Mouse (Mus musculus) liver (tissue): ENCODE data around the gene Olfr1426.
"Not testable (repeated sequence)": the region's sequence is repeated elsewhere in the genome, so short reads cannot be mapped to it uniquely, and the experiment has no call there.

Experiments used
- DNase-seq: peaks from one replicate; pipeline ENCODE4 v3.0.0-alpha.2; 2020; ENCODE audit warnings: mixed read lengths

Gene Olfr1426

GRCm38 (mm10) chr19:12091913-12092312 lies at the start of gene Olfr1426:
TSS of gene Olfr1426 (minus strand) at chr19:12092013.
- no peak for DNase-seq

GRCm38 (mm10) chr19:12134289-12134688 lies 42.5 kb upstream of the Olfr1426 start:
- DNase-seq = no peak

GRCm38 (mm10) chr19:12123103-12123502 lies 31.3 kb upstream of the Olfr1426 start, which contains the start of gene Olfr76:
TSS of gene Olfr76 (minus strand) at chr19:12123203.
- no peak for DNase-seq

- DNase-seq = no peak
These were observed 24.7 kb upstream of the Olfr1426 start for GRCm38 (mm10) chr19:12116464-12116863.

GRCm38 (mm10) chr19:12115797-12116196 lies 24.0 kb upstream of the Olfr1426 start, which contains the start of gene Olfr1428:
TSS of gene Olfr1428 (minus strand) at chr19:12115897.
- no peak for DNase-seq

GRCm38 (mm10) chr19:12113807-12114206 lies 22.0 kb upstream of the Olfr1426 start:
- no peak for DNase-seq

- DNase-seq = no peak
These were observed 12.7 kb upstream of the Olfr1426 start for GRCm38 (mm10) chr19:12104541-12104940.

GRCm38 (mm10) chr19:12103234-12103633 lies 11.4 kb upstream of the Olfr1426 start, which contains the start of gene Olfr1427:
TSS of gene Olfr1427 (minus strand) at chr19:12103334.
- no peak for DNase-seq

- not testable (repeated sequence) for DNase-seq
These were observed 14.2 kb downstream of the Olfr1426 start, which contains the start of gene Olfr1425 for GRCm38 (mm10) chr19:12077631-12078030. TSS of gene Olfr1425 (minus strand) at chr19:12077731.

GRCm38 (mm10) chr19:12069546-12069945 lies 22.3 kb downstream of the Olfr1426 start:
- not testable (repeated sequence) for DNase-seq

GRCm38 (mm10) chr19:12067806-12068205 lies 24.0 kb downstream of the Olfr1426 start:
- not testable (repeated sequence) for DNase-seq

GRCm38 (mm10) chr19:12062582-12062981 lies 29.2 kb downstream of the Olfr1426 start, which contains the start of gene Olfr1424:
TSS of gene Olfr1424 (minus strand) at chr19:12062682.
- DNase-seq = not testable (repeated sequence)

GRCm38 (mm10) chr19:12043163-12043562 lies 48.6 kb downstream of the Olfr1426 start:
- DNase-seq = no peak

- no peak for DNase-seq
These were observed 50.6 kb downstream of the Olfr1426 start, which contains the start of gene Olfr1423 for GRCm38 (mm10) chr19:12041217-12041616. TSS of gene Olfr1423 (minus strand) at chr19:12041317.

GRCm38 (mm10) chr19:12037727-12038126 lies 54.1 kb downstream of the Olfr1426 start:
- no peak for DNase-seq
